Mouse (Mus musculus) E14TG2a.4 (cell line): ENCODE data around the gene Tcf19.

ENCODE experiments used
- CTCF ChIP-seq: conservative IDR thresholded peaks from 2 replicates; pipeline ENCODE4 v1.5.1; 2014; ENCODE audit warnings: low read length
- NANOG ChIP-seq: IDR thresholded peaks from 2 replicates; pipeline ENCODE4 v1.6.1; 2014; ENCODE audit warnings: borderline replicate concordance, low read length, mixed read lengths

GRCm38 (mm10) chr17:35558216-35558615, 41.6 kb upstream of the Tcf19 start:
- TF ChIP-seq CTCF (no peak), NANOG (no peak)
